Mouse (Mus musculus): ENCODE results near the gene Agr3.

- TF ChIP-seq EP300 (IDR thresholded peaks at IDR 0.05; ENCODE audit: insufficient read depth, low read depth, low read length) (no peak), CTCF (IDR thresholded peaks at IDR 0.05; ENCODE audit: low read depth, low read length) (no peak), POLR2A (IDR thresholded peaks at IDR 0.05; ENCODE audit: insufficient read depth, low read length) (no peak)
Measured at GRCm38 (mm10) chr12:35916467-35916866, 9.0 kb upstream of the Agr3 start.

Measured in ES-Bruce4 (cell line).